Mouse (Mus musculus): ENCODE results near the gene Fam131b.

Fam131b gene

DNA sequence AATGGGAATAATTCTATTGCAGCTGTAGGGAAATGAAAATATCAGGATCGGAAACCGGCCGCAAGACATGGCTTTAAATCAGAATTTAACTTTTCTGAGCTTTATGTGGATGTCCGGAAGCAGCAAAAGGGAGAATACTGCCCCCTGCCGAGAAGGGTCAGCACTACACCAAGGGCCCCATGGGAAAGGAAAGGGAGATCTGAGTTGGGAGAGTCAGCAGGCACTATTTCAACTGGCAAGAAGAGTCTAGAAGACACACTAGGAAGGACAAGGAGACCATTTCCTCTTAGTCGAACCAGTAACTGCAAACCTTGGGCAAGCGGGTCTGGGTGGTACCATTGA, 796 bp upstream of the Fam131b start:
- H3K4me3 ChIP-seq (replicated peaks; ENCODE audit: low read length): peak overlapping the region; percentile 84
- peaks cover 23% of the 10 kb centered on the region for H3K4me1 ChIP-seq (replicated peaks; ENCODE audit: low read depth, low read length)
- peaks cover 76% of the 10 kb centered on the region for H3K27me3 ChIP-seq (ENCODE audit: insufficient read depth, low read length)
- no peaks in the 10 kb centered on the region for H3K9me3 ChIP-seq (ENCODE audit: low read length)
- TF ChIP-seq POU5F1 (IDR thresholded peaks at IDR 0.05; ENCODE audit: borderline replicate concordance, low read length) (no peak), NANOG (IDR thresholded peaks at IDR 0.05; ENCODE audit: borderline replicate concordance, low read length) (no peak), CTCF (conservative IDR thresholded peaks at IDR 0.05; ENCODE audit: low read length) (peak; percentile 98)
- H3K36me3 ChIP-seq (ENCODE audit: insufficient read depth, low read length): no peaks in the 10 kb centered on the region

DNA sequence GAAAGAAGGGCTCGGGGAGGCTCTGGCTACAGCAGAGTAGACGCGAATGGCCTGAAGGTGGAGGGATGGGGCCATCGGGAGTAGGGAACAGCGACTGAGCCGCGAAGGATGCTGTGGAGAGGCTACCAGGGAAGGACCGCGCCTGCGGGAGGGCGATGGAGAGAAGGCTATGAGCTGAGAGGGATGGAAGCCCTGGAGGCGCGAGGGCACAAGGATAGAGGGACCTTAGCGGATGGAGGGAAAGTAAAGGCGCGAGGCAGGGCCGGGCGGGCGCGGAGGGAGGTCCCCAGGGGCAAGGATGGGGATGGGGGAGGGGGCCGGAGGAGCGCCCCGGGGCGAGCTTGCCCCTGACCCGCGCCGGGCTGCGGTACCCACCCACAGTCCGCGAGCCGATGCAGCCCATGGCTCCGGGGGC, 369 bp downstream of the Fam131b start:
- no peak for TF ChIP-seq NANOG (IDR thresholded peaks at IDR 0.05; ENCODE audit: borderline replicate concordance, low read length)
- no peak for TF ChIP-seq POU5F1 (IDR thresholded peaks at IDR 0.05; ENCODE audit: borderline replicate concordance, low read length)
- TF ChIP-seq CTCF (conservative IDR thresholded peaks at IDR 0.05; ENCODE audit: low read length): no peak
- Histone ChIP-seq H3K9me3 (ENCODE audit: low read length) (no peaks in the 10 kb centered on the region), H3K4me3 (replicated peaks; ENCODE audit: low read length) (peak overlapping the region; percentile 84), H3K36me3 (ENCODE audit: insufficient read depth, low read length) (no peaks in the 10 kb centered on the region), H3K4me1 (replicated peaks; ENCODE audit: low read depth, low read length) (peaks cover 23% of the 10 kb centered on the region), H3K27me3 (ENCODE audit: insufficient read depth, low read length) (peaks cover 80% of the 10 kb centered on the region)

DNA sequence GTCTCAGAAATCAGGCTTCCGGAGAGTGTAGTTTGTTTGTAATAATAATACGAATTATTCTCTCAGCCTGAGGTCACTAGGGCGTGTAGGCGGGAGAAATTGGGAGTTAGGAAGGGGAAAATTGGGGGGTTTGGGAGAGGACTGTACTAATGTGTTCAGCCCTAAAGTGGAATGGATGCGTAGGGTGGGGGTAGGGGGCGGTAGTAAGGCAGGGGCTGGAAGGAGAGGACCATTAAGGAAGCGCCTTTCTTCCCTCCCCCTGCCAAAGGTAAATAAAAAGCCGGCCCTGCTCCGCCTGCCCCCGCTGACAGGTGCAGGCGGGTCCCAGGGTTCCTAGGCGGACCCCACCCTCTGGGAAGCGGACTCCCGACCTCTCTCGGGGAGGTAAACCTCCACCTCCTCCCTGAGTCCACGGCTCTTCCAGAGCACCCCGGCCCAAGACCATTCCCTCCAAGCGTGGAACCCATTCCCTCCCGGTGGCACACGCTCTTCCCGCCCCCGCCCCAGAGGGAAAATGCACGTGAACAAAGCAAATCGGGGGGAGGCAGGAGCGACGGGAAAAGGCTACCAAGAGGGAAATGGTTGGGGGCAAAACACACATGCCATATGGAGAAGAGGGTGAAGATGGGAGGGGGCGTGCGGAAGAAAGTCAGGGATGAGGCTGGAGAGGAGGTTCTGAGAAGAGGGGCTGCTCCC, 924 bp downstream of the Fam131b start:
- TF ChIP-seq CTCF (conservative IDR thresholded peaks at IDR 0.05; ENCODE audit: low read length) (no peak), POU5F1 (IDR thresholded peaks at IDR 0.05; ENCODE audit: borderline replicate concordance, low read length) (no peak), NANOG (IDR thresholded peaks at IDR 0.05; ENCODE audit: borderline replicate concordance, low read length) (no peak)
- Histone ChIP-seq H3K36me3 (ENCODE audit: insufficient read depth, low read length) (no peaks in the 10 kb centered on the region), H3K4me3 (replicated peaks; ENCODE audit: low read length) (peak overlapping the region; percentile 84), H3K27me3 (ENCODE audit: insufficient read depth, low read length) (peaks cover 81% of the 10 kb centered on the region), H3K9me3 (ENCODE audit: low read length) (no peaks in the 10 kb centered on the region), H3K4me1 (replicated peaks; ENCODE audit: low read depth, low read length) (peaks cover 23% of the 10 kb centered on the region)

DNA sequence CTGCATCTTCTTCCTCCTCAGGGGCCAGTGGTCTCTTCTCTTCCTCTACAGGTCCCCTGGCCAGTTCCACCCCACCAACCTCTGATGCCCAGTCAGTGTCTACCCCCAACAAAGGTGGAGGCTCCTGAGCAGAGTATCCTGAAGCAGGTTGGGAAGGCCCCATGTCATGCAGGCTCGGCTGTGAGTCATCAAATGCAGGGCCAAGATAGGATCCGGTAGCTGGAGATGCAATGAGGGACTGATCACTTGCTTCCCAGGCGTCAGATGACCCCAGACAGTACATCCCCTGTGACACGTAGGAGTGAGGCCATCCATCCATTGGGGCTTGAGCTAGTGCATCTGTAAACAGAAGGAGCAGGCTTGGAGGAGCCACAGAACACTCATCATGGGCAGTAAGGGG, 6.2 kb downstream of the Fam131b start:
- TF ChIP-seq NANOG (IDR thresholded peaks at IDR 0.05; ENCODE audit: borderline replicate concordance, low read length) (no peak), POU5F1 (IDR thresholded peaks at IDR 0.05; ENCODE audit: borderline replicate concordance, low read length) (no peak), CTCF (conservative IDR thresholded peaks at IDR 0.05; ENCODE audit: low read length) (no peak)
- no peaks in the 10 kb centered on the region for H3K9me3 ChIP-seq (ENCODE audit: low read length)
- peaks cover 6% of the 10 kb centered on the region for H3K4me1 ChIP-seq (replicated peaks; ENCODE audit: low read depth, low read length)
- H3K36me3 ChIP-seq (ENCODE audit: insufficient read depth, low read length): peaks cover 11% of the 10 kb centered on the region
- peaks cover 51% of the 10 kb centered on the region for H3K27me3 ChIP-seq (ENCODE audit: insufficient read depth, low read length)
- H3K4me3 ChIP-seq (replicated peaks; ENCODE audit: low read length): no peak overlapping the region

DNA sequence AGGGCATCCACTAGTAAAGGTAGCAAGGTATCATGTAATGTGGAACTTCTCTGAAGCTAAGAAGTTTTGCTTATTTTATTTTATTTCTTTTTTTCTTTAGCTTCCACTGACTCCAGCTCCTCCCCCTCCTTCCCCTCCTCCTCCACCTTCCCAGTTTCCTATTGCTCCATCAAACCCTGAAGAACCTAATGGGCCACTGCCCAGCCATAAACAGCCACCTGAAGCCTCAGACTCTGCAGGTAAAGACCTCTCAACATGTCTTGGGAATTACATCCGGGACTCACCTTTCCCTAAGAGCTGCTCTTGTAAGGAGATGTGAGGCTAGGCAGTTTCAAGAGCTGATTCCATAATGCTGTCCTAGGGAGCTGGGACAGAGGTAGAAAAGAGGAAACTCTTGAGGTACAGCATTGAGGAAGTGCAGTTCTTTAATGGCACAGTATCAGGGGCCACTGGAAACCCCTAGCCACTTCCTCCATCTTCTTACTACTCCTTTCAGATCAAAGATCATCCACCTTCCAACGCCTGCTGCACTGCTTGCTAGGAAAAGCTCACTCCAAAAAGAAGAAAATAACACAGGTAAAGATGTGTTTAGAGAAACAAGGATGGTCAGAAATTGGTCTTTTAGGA, 13.9 kb downstream of the Fam131b start:
- H3K4me3 ChIP-seq (replicated peaks; ENCODE audit: low read length): no peak overlapping the region
- H3K4me1 ChIP-seq (replicated peaks; ENCODE audit: low read depth, low read length): no peaks in the 10 kb centered on the region
- H3K36me3 ChIP-seq (ENCODE audit: insufficient read depth, low read length): peaks cover 66% of the 10 kb centered on the region
- H3K27me3 ChIP-seq (ENCODE audit: insufficient read depth, low read length): no peaks in the 10 kb centered on the region
- no peak for TF ChIP-seq NANOG (IDR thresholded peaks at IDR 0.05; ENCODE audit: borderline replicate concordance, low read length)
- no peak for TF ChIP-seq POU5F1 (IDR thresholded peaks at IDR 0.05; ENCODE audit: borderline replicate concordance, low read length)
- TF ChIP-seq CTCF (conservative IDR thresholded peaks at IDR 0.05; ENCODE audit: low read length): no peak
- H3K9me3 ChIP-seq (ENCODE audit: low read length): no peaks in the 10 kb centered on the region

DNA sequence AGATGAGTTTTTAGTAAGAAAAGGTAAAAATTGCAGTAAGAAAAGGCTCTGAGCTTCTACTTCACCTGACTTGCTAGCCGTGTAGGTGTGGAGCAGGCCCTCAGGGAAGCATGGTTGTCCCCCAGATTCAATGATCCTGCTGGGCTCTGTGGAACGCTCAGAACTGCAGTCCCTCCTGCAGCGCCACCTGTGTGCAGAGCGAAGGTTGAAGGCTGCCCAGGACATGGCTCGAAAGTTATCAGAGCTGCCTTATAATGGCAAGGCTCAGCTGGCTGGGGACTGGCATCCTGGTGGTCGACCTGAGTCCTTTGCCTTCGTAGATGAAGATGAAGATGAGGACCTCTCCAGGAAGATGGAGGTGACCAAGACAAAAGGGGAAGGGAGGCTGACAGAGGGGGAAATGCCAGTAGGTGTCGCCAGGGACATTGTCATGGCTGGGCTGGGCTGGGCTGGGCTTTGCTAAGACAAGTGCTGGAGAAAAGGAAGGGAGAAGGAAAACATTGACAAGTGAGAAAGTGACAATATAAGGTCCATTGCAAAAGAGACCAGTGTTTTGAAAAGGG, 14.5 kb downstream of the Fam131b start:
- Histone ChIP-seq H3K27me3 (ENCODE audit: insufficient read depth, low read length) (no peaks in the 10 kb centered on the region), H3K9me3 (ENCODE audit: low read length) (no peaks in the 10 kb centered on the region), H3K36me3 (ENCODE audit: insufficient read depth, low read length) (peaks cover 69% of the 10 kb centered on the region), H3K4me3 (replicated peaks; ENCODE audit: low read length) (no peak overlapping the region), H3K4me1 (replicated peaks; ENCODE audit: low read depth, low read length) (no peaks in the 10 kb centered on the region)
- TF ChIP-seq POU5F1 (IDR thresholded peaks at IDR 0.05; ENCODE audit: borderline replicate concordance, low read length) (no peak), NANOG (IDR thresholded peaks at IDR 0.05; ENCODE audit: borderline replicate concordance, low read length) (no peak), CTCF (conservative IDR thresholded peaks at IDR 0.05; ENCODE audit: low read length) (no peak)

DNA sequence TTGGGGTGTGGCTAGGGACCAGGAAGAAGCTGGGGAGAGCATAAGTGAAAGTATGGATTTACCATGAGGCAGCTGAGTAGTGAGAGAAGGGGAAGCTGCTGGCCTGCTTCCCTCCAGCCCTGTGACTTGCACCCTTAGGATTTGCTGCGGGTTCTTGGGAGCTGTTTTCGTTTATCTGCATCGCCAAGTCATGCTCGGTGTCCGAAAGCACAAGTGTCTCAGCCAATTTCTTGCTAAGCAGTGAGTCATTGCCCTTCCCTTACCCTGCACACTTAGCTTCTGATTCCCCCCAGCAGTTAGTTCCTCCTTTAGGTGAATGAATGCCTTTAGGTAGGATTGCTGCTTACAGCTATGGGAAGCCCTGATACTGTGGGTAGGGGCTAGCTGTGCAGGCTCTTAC, 25.1 kb downstream of the Fam131b start:
- no peaks in the 10 kb centered on the region for H3K4me1 ChIP-seq (replicated peaks; ENCODE audit: low read depth, low read length)
- peaks cover 46% of the 10 kb centered on the region for H3K36me3 ChIP-seq (ENCODE audit: insufficient read depth, low read length)
- H3K4me3 ChIP-seq (replicated peaks; ENCODE audit: low read length): no peak overlapping the region
- TF ChIP-seq NANOG (IDR thresholded peaks at IDR 0.05; ENCODE audit: borderline replicate concordance, low read length) (no peak), CTCF (conservative IDR thresholded peaks at IDR 0.05; ENCODE audit: low read length) (0 out of 2 replicates have a peak, but pooled peaks have one; percentile 2)
- H3K27me3 ChIP-seq (ENCODE audit: insufficient read depth, low read length): no peaks in the 10 kb centered on the region
- H3K9me3 ChIP-seq (ENCODE audit: low read length): no peaks in the 10 kb centered on the region

DNA sequence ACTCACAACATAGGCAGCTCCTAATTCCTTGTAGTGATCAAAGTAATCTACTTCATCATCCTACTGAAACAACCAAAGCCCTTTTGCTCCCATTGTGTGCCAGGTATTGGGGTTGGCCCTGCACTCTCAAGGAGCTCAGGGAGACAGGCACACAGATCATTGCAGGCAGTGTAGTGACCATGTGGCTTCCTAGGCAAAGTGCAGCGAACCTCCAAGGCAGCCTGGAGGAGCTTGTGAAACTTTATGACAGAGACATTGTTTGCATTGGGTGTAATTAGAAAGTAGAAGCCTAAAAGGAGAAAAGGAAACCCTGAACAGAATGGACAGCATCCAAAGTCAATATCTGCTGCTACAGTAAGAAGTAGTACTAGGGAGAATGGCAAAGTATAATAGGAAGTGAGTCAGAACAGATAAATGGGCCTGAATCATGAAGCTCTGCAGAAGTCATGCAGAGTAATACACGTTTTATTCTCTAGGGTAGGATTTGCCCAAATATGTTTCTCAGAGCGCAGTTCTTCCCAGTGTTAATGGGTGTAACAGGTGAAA, 28.8 kb downstream of the Fam131b start:
- TF ChIP-seq POU5F1 (IDR thresholded peaks at IDR 0.05; ENCODE audit: borderline replicate concordance, low read length) (no peak), CTCF (conservative IDR thresholded peaks at IDR 0.05; ENCODE audit: low read length) (no peak), NANOG (IDR thresholded peaks at IDR 0.05; ENCODE audit: borderline replicate concordance, low read length) (no peak)
- Histone ChIP-seq H3K4me1 (replicated peaks; ENCODE audit: low read depth, low read length) (no peaks in the 10 kb centered on the region), H3K36me3 (ENCODE audit: insufficient read depth, low read length) (peaks cover 74% of the 10 kb centered on the region), H3K4me3 (replicated peaks; ENCODE audit: low read length) (no peak overlapping the region), H3K9me3 (ENCODE audit: low read length) (no peaks in the 10 kb centered on the region), H3K27me3 (ENCODE audit: insufficient read depth, low read length) (no peaks in the 10 kb centered on the region)

All from E14TG2a.4 (cell line).